Mouse (Mus musculus): ENCODE measurements at regions not wholly inside any gene's neighbourhood (a gene's known extent, or its start where the extent isn't known, plus 50 kb on each side); places are given as distances from the start of the nearest gene placed in this dataset.

GRCm38 (mm10) chr3:104322591-104322990 lies 102.4 kb upstream of the Magi3 start:
- TF ChIP-seq CTCF (IDR thresholded peaks at IDR 0.05; ENCODE audit: borderline replicate concordance, insufficient read depth, low read length) (no peak), POLR2A (IDR thresholded peaks at IDR 0.05; ENCODE audit: low read depth, low read length) (no peak)
- Histone ChIP-seq H3K4me1 (ENCODE audit: control insufficient read depth, insufficient read depth, low read length) (peaks cover 3% of the 10 kb centered on the region), H3K27ac (ENCODE audit: insufficient read depth, low read length) (no peak overlapping the region), H3K4me3 (ENCODE audit: insufficient read depth, low read length) (no peak overlapping the region)

DNA sequence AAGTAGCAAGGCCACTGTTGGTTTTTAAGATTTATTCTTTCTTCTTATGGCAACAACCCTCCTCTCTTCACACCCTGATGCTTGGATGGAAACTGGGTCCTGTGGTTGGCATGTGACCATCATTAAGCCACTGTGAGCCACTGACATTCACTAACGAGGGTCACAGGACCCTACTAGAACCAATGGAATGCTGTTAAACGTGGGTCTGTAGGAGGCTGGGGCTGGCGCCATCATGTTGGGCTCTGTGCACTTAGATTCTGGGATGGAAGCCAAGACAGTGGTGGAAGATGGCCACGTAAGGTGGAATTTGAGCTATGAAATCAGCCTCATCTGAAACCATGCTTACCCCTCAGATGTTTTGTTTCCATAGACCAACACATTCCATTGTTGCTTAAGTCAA lies 100.2 kb upstream of the Magi3 start:
- Histone ChIP-seq H3K4me3 (ENCODE audit: insufficient read depth, low read length) (no peak overlapping the region), H3K4me1 (ENCODE audit: control insufficient read depth, insufficient read depth, low read length) (peaks cover 3% of the 10 kb centered on the region), H3K27ac (ENCODE audit: insufficient read depth, low read length) (peak overlapping the region; percentile 51; the same call in 1 of the 2 replicates)
- TF ChIP-seq POLR2A (IDR thresholded peaks at IDR 0.05; ENCODE audit: low read depth, low read length) (no peak), CTCF (IDR thresholded peaks at IDR 0.05; ENCODE audit: borderline replicate concordance, insufficient read depth, low read length) (no peak)

- peaks cover 3% of the 10 kb centered on the region for H3K4me1 ChIP-seq (ENCODE audit: control insufficient read depth, insufficient read depth, low read length)
- H3K4me3 ChIP-seq (ENCODE audit: insufficient read depth, low read length): no peak overlapping the region
- TF ChIP-seq CTCF (IDR thresholded peaks at IDR 0.05; ENCODE audit: borderline replicate concordance, insufficient read depth, low read length) (no peak), POLR2A (IDR thresholded peaks at IDR 0.05; ENCODE audit: low read depth, low read length) (no peak)
- H3K27ac ChIP-seq (ENCODE audit: insufficient read depth, low read length): no peak overlapping the region
These were observed 99.2 kb upstream of the Magi3 start for GRCm38 (mm10) chr3:104319377-104319776.

- TF ChIP-seq CTCF (IDR thresholded peaks at IDR 0.05; ENCODE audit: borderline replicate concordance, insufficient read depth, low read length) (no peak), POLR2A (IDR thresholded peaks at IDR 0.05; ENCODE audit: low read depth, low read length) (no peak)
- Histone ChIP-seq H3K27ac (ENCODE audit: insufficient read depth, low read length) (no peak overlapping the region), H3K4me1 (ENCODE audit: control insufficient read depth, insufficient read depth, low read length) (peaks cover 3% of the 10 kb centered on the region), H3K4me3 (ENCODE audit: insufficient read depth, low read length) (no peak overlapping the region)
These were observed 98.7 kb upstream of the Magi3 start for GRCm38 (mm10) chr3:104318911-104319310.

GRCm38 (mm10) chr3:104317528-104317927 lies 97.4 kb upstream of the Magi3 start:
- H3K4me3 ChIP-seq (ENCODE audit: insufficient read depth, low read length): no peak overlapping the region
- H3K4me1 ChIP-seq (ENCODE audit: control insufficient read depth, insufficient read depth, low read length): peaks cover 3% of the 10 kb centered on the region
- H3K27ac ChIP-seq (ENCODE audit: insufficient read depth, low read length): no peak overlapping the region
- no peak for TF ChIP-seq POLR2A (IDR thresholded peaks at IDR 0.05; ENCODE audit: low read depth, low read length)
- TF ChIP-seq CTCF (IDR thresholded peaks at IDR 0.05; ENCODE audit: borderline replicate concordance, insufficient read depth, low read length): no peak

DNA sequence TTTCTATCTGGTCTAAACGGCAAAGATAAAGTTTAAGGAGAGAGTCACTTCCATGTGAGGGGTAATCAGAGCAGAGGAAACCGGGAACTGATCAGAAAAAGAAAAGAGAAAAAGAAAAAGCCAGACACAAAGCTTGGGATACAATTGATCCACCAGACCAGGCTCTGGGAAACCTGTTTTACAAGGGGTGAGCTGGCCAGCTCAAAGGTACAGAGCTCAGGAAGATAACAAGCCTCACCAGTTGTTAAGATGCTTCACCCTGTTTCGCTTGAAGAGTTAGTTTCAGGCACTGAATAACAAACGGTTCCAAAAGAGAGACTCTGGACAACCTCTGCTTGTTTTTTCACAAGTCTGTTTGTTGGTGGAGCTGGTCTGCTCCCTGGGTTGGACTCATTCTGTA lies 92.9 kb upstream of the Magi3 start:
- Histone ChIP-seq H3K4me3 (ENCODE audit: insufficient read depth, low read length) (no peak overlapping the region), H3K4me1 (ENCODE audit: control insufficient read depth, insufficient read depth, low read length) (no peaks in the 10 kb centered on the region; the same call in 1 of the 2 replicates), H3K27ac (ENCODE audit: insufficient read depth, low read length) (no peak overlapping the region)
- TF ChIP-seq POLR2A (IDR thresholded peaks at IDR 0.05; ENCODE audit: low read depth, low read length) (no peak), CTCF (IDR thresholded peaks at IDR 0.05; ENCODE audit: borderline replicate concordance, insufficient read depth, low read length) (no peak)

- TF ChIP-seq POLR2A (IDR thresholded peaks at IDR 0.05; ENCODE audit: low read depth, low read length): no peak
- TF ChIP-seq CTCF (IDR thresholded peaks at IDR 0.05; ENCODE audit: borderline replicate concordance, insufficient read depth, low read length): no peak
- H3K27ac ChIP-seq (ENCODE audit: insufficient read depth, low read length): no peak overlapping the region
- H3K4me3 ChIP-seq (ENCODE audit: insufficient read depth, low read length): no peak overlapping the region
- H3K4me1 ChIP-seq (ENCODE audit: control insufficient read depth, insufficient read depth, low read length): peaks cover 2% of the 10 kb centered on the region; the same call in 1 of the 2 replicates
These were observed 86.8 kb upstream of the Magi3 start for GRCm38 (mm10) chr3:104306961-104307360.

GRCm38 (mm10) chr3:104305904-104306563 lies 85.9 kb upstream of the Magi3 start:
- Histone ChIP-seq H3K4me3 (ENCODE audit: insufficient read depth, low read length) (no peak overlapping the region), H3K4me1 (ENCODE audit: control insufficient read depth, insufficient read depth, low read length) (peaks cover 2% of the 10 kb centered on the region; the same call in 1 of the 2 replicates), H3K27ac (ENCODE audit: insufficient read depth, low read length) (no peak overlapping the region)
- TF ChIP-seq CTCF (IDR thresholded peaks at IDR 0.05; ENCODE audit: borderline replicate concordance, insufficient read depth, low read length): no peak
- TF ChIP-seq POLR2A (IDR thresholded peaks at IDR 0.05; ENCODE audit: low read depth, low read length): no peak

- no peak overlapping the region for H3K27ac ChIP-seq (ENCODE audit: insufficient read depth, low read length)
- TF ChIP-seq POLR2A (IDR thresholded peaks at IDR 0.05; ENCODE audit: low read depth, low read length) (no peak), CTCF (IDR thresholded peaks at IDR 0.05; ENCODE audit: borderline replicate concordance, insufficient read depth, low read length) (no peak)
- H3K4me3 ChIP-seq (ENCODE audit: insufficient read depth, low read length): no peak overlapping the region
These were observed 83.4 kb upstream of the Magi3 start for GRCm38 (mm10) chr3:104303577-104303976.

DNA sequence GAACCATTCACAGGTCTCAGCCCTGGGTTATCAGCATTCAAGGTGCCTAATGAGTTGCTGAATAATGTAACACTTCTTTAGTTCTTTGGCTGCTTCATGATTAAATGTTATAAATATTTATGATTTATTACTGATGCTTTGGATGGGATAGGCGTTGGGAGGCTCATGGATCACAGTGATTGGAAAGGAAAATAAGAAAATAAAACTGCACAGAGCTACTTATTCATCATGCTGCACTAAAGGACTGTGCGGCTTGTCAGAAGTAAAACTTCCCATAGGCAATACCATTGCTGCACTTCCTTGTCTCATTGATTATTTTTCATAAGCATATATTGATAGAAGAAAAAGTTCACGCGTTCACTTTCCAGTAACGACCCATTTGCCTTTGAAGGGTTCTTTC lies 80.0 kb upstream of the Magi3 start:
- TF ChIP-seq CTCF (IDR thresholded peaks at IDR 0.05; ENCODE audit: borderline replicate concordance, insufficient read depth, low read length): no peak
- Histone ChIP-seq H3K4me3 (ENCODE audit: insufficient read depth, low read length) (no peak overlapping the region), H3K27ac (ENCODE audit: insufficient read depth, low read length) (no peak overlapping the region), H3K4me1 (ENCODE audit: control insufficient read depth, insufficient read depth, low read length) (peaks cover 18% of the 10 kb centered on the region)

More at GRCm38 (mm10) chr3:104303577-104303976, 83.4 kb upstream of the Magi3 start:
- peaks cover 8% of the 10 kb centered on the region for H3K4me1 ChIP-seq (ENCODE audit: control insufficient read depth, insufficient read depth, low read length)
